Mouse (Mus musculus): ENCODE measurements around the gene Sbno1. TPM values are rescaled to one million over a fixed set of nuclear protein-coding genes. Genes with fewer than 3 reads are reported as not detected.
"Not testable (repeated sequence)": the region's sequence is repeated elsewhere in the genome, so short reads cannot be mapped to it uniquely, and the experiment has no call there.

The Sbno1 gene
- polyA plus RNA-seq, 1 experiment from 2014 or later, result 70.7 TPM

DNA sequence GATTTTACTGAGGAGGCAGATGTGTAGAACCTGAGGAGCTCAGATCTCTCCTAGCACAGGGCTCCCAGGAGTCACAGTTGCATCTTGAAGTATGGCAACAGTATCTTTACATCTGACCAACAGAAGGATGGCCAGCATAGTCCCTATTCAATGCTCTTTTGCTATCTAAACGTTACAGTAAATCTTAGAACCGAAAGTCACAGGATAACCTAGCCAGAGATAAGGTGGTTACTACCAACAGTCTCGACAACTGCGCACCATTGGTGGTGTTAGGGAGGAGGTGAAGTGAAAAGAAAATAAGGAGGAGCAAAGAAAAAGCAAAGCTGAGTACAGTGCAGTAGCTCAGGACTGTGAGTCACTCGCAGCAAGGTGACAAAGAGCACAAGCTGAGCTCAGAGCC lies 13.6 kb downstream of the Sbno1 start:
- no peak overlapping the region for H3K27ac ChIP-seq
- no peaks in the 10 kb centered on the region for H3K27me3 ChIP-seq
- peaks cover 53% of the 10 kb centered on the region for H3K36me3 ChIP-seq
- no peaks in the 10 kb centered on the region for H3K4me1 ChIP-seq
- H3K4me2 ChIP-seq, result no peak overlapping the region
- no peaks in the 10 kb centered on the region for H3K9me3 ChIP-seq
- ATAC-seq (ENCODE audit: insufficient number of reproducible peaks, low FRiP score, low TSS enrichment, low read depth), result no peak
- H3K4me3 ChIP-seq, result no peak overlapping the region
- 94% methylated on average over 5 of the region's 5 CpGs for WGBS
- no peak overlapping the region for H3K9ac ChIP-seq

- Histone ChIP-seq H3K4me1 (no peaks in the 10 kb centered on the region), H3K36me3 (peaks cover 65% of the 10 kb centered on the region), H3K9ac (no peak overlapping the region), H3K27me3 (no peaks in the 10 kb centered on the region), H3K4me2 (no peak overlapping the region), H3K9me3 (no peaks in the 10 kb centered on the region), H3K4me3 (no peak overlapping the region), H3K27ac (no peak overlapping the region)
- no peak for ATAC-seq (ENCODE audit: insufficient number of reproducible peaks, low FRiP score, low TSS enrichment, low read depth)
- WGBS, result 73% methylated on average over 3 of the region's 3 CpGs
These were observed 15.0 kb downstream of the Sbno1 start for GRCm38 (mm10) chr5:124410808-124411207.

GRCm38 (mm10) chr5:124393726-124394125 lies 32.1 kb downstream of the Sbno1 start:
- Histone ChIP-seq H3K36me3 (peaks cover 81% of the 10 kb centered on the region), H3K4me1 (no peaks in the 10 kb centered on the region), H3K9me3 (no peaks in the 10 kb centered on the region), H3K27ac (no peak overlapping the region), H3K9ac (no peak overlapping the region), H3K27me3 (no peaks in the 10 kb centered on the region), H3K4me2 (no peak overlapping the region), H3K4me3 (no peak overlapping the region)
- 88% methylated on average over 7 of the region's 7 CpGs for WGBS
- ATAC-seq (ENCODE audit: insufficient number of reproducible peaks, low FRiP score, low TSS enrichment, low read depth), result no peak

GRCm38 (mm10) chr5:124392412-124392811 lies 33.4 kb downstream of the Sbno1 start:
- no peaks in the 10 kb centered on the region for H3K27me3 ChIP-seq
- H3K9me3 ChIP-seq, result no peaks in the 10 kb centered on the region
- no peak overlapping the region for H3K9ac ChIP-seq
- WGBS, result 99% methylated on average over 4 of the region's 4 CpGs
- H3K27ac ChIP-seq, result no peak overlapping the region
- no peak for ATAC-seq (ENCODE audit: insufficient number of reproducible peaks, low FRiP score, low TSS enrichment, low read depth)
- no peaks in the 10 kb centered on the region for H3K4me1 ChIP-seq
- no peak overlapping the region for H3K4me2 ChIP-seq
- H3K4me3 ChIP-seq, result no peak overlapping the region
- peaks cover 83% of the 10 kb centered on the region for H3K36me3 ChIP-seq

DNA sequence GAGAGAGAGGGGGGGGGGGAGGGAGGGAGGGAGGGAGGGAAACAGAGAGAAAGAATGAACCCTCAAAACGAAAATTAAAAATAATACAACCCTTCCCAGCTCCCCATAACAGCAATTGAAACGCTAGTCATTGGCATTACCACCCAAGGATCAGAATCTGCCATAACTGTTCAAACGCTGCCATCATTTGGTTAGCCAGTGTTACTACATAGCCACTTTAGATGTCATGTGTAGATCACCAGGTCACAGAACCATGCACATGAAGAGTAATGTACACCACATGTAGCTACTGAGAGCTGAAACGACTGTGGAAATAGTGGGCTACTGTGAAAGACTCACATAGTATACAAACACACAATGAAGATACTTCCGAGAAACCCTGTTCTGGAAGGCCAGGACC lies 37.9 kb downstream of the Sbno1 start:
- H3K36me3 ChIP-seq, result peaks cover 85% of the 10 kb centered on the region

GRCm38 (mm10) chr5:124380121-124380520 lies 45.7 kb downstream of the Sbno1 start:
- Histone ChIP-seq H3K27ac (no peak overlapping the region), H3K36me3 (peaks cover 85% of the 10 kb centered on the region), H3K9me3 (no peaks in the 10 kb centered on the region), H3K4me1 (no peaks in the 10 kb centered on the region), H3K4me3 (no peak overlapping the region), H3K27me3 (no peaks in the 10 kb centered on the region), H3K9ac (no peak overlapping the region), H3K4me2 (no peak overlapping the region)
- no peak for ATAC-seq (ENCODE audit: insufficient number of reproducible peaks, low FRiP score, low TSS enrichment, low read depth)
- WGBS, result 86% methylated on average over 1 of the region's 1 CpGs

More for the DNA sequence above, 37.9 kb downstream of the Sbno1 start:
- 68% methylated on average over 5 of the region's 5 CpGs for WGBS
- H3K9ac ChIP-seq, result no peak overlapping the region
- no peaks in the 10 kb centered on the region for H3K9me3 ChIP-seq
- H3K27ac ChIP-seq, result no peak overlapping the region
- ATAC-seq (ENCODE audit: insufficient number of reproducible peaks, low FRiP score, low TSS enrichment, low read depth), result no peak
- H3K27me3 ChIP-seq, result no peaks in the 10 kb centered on the region
- H3K4me1 ChIP-seq, result no peaks in the 10 kb centered on the region
- no peak overlapping the region for H3K4me3 ChIP-seq
- H3K4me2 ChIP-seq, result no peak overlapping the region

- Histone ChIP-seq H3K4me1 (no peaks in the 10 kb centered on the region), H3K9me3 (no peaks in the 10 kb centered on the region), H3K4me3 (no peak overlapping the region), H3K4me2 (no peak overlapping the region), H3K27me3 (no peaks in the 10 kb centered on the region), H3K9ac (no peak overlapping the region), H3K27ac (no peak overlapping the region), H3K36me3 (peaks cover 84% of the 10 kb centered on the region)
- 93% methylated on average over 4 of the region's 4 CpGs for WGBS
- ATAC-seq (ENCODE audit: insufficient number of reproducible peaks, low FRiP score, low TSS enrichment, low read depth), result no peak
These were observed 48.7 kb downstream of the Sbno1 start for GRCm38 (mm10) chr5:124377149-124377548.

DNA sequence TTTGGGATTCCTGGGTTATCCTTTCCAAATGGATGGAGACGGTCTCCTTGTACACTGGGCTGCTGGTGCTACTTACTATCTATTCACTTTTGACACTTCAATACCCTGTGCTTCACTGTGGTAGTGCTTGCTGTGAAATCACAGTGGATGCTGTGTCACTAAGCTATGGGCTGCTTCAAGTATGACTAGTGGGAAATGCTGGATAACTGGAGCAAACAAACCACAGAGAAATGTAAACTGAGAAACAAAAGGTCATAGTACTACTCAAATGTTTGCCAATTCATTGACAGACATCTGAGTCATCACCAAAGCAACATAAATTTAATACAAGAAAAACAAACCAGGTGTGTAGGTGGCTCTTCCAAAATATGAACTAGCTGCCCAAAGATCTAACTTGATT lies 49.4 kb downstream of the Sbno1 start:
- Histone ChIP-seq H3K9me3 (no peaks in the 10 kb centered on the region), H3K27me3 (no peaks in the 10 kb centered on the region), H3K4me2 (no peak overlapping the region), H3K27ac (no peak overlapping the region), H3K4me3 (no peak overlapping the region), H3K4me1 (no peaks in the 10 kb centered on the region), H3K36me3 (peaks cover 84% of the 10 kb centered on the region), H3K9ac (no peak overlapping the region)
- no peak for ATAC-seq (ENCODE audit: insufficient number of reproducible peaks, low FRiP score, low TSS enrichment, low read depth)
- 98% methylated on average over 1 of the region's 1 CpGs for WGBS

- H3K4me2 ChIP-seq, result no peak overlapping the region
- H3K27ac ChIP-seq, result no peak overlapping the region
- no peaks in the 10 kb centered on the region for H3K27me3 ChIP-seq
- 89% methylated on average over 7 of the region's 7 CpGs for WGBS
- ATAC-seq (ENCODE audit: insufficient number of reproducible peaks, low FRiP score, low TSS enrichment, low read depth), result no peak
- H3K4me3 ChIP-seq, result no peak overlapping the region
- H3K4me1 ChIP-seq, result no peaks in the 10 kb centered on the region
- no peak overlapping the region for H3K9ac ChIP-seq
- peaks cover 85% of the 10 kb centered on the region for H3K36me3 ChIP-seq
- H3K9me3 ChIP-seq, result no peaks in the 10 kb centered on the region
These were observed 51.5 kb downstream of the Sbno1 start for GRCm38 (mm10) chr5:124374298-124374697.

DNA sequence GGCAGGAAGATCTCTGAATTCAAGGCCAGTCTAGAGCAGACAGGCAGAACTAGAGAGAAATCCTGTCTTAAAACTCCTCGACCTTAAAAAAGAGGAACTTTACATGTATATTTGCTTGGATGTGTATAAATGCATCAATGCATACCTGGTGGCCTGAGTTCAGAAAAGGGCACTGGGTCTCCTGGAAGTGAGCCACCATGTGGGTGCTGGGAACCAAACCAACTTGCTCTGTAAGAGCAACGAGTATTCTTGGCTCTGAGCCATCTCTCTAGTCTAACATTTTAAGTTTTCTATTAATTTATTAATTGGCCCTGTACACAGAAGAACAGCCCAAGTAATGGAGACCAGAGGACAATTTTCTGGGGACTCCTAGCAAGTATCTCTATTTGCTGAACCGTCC lies 59.1 kb downstream of the Sbno1 start:
- no peak overlapping the region for H3K27ac ChIP-seq
- H3K4me3 ChIP-seq, result no peak overlapping the region
- no peak for ATAC-seq (ENCODE audit: insufficient number of reproducible peaks, low FRiP score, low TSS enrichment, low read depth)
- no peaks in the 10 kb centered on the region for H3K27me3 ChIP-seq
- 69% methylated on average over 3 of the region's 3 CpGs for WGBS
- H3K36me3 ChIP-seq, result peaks cover 39% of the 10 kb centered on the region
- no peak overlapping the region for H3K9ac ChIP-seq
- no peaks in the 10 kb centered on the region for H3K4me1 ChIP-seq
- H3K9me3 ChIP-seq, result no peaks in the 10 kb centered on the region
- H3K4me2 ChIP-seq, result no peak overlapping the region

GRCm38 (mm10) chr5:124365754-124366153 lies 60.0 kb downstream of the Sbno1 start:
- Histone ChIP-seq H3K9ac (no peak overlapping the region), H3K4me1 (no peaks in the 10 kb centered on the region), H3K27ac (no peak overlapping the region), H3K4me3 (no peak overlapping the region), H3K27me3 (no peaks in the 10 kb centered on the region), H3K36me3 (peaks cover 29% of the 10 kb centered on the region), H3K4me2 (no peak overlapping the region), H3K9me3 (no peaks in the 10 kb centered on the region)
- no peak for ATAC-seq (ENCODE audit: insufficient number of reproducible peaks, low FRiP score, low TSS enrichment, low read depth)
- WGBS, result 91% methylated on average over 2 of the region's 2 CpGs

GRCm38 (mm10) chr5:124364173-124364918 lies 61.5 kb downstream of the Sbno1 start:
- no peak overlapping the region for H3K27ac ChIP-seq
- no peak overlapping the region for H3K4me3 ChIP-seq
- H3K27me3 ChIP-seq, result no peaks in the 10 kb centered on the region
- no peak for ATAC-seq (ENCODE audit: insufficient number of reproducible peaks, low FRiP score, low TSS enrichment, low read depth)
- peaks cover 17% of the 10 kb centered on the region for H3K36me3 ChIP-seq
- 87% methylated on average over 6 of the region's 6 CpGs for WGBS
- H3K4me1 ChIP-seq, result no peaks in the 10 kb centered on the region
- no peak overlapping the region for H3K9ac ChIP-seq
- no peaks in the 10 kb centered on the region for H3K9me3 ChIP-seq
- H3K4me2 ChIP-seq, result no peak overlapping the region

GRCm38 (mm10) chr5:124362982-124363381 lies 62.8 kb downstream of the Sbno1 start, which contains the start of gene Cdk2ap1:
Gene Cdk2ap1, minus strand, starts transcription at chr5:124363082.
- not testable (repeated sequence) for H3K4me3 ChIP-seq; H3K9me3 ChIP-seq; H3K36me3 ChIP-seq; H3K27me3 ChIP-seq; H3K4me2 ChIP-seq; H3K27ac ChIP-seq; H3K4me1 ChIP-seq; H3K9ac ChIP-seq; ATAC-seq (ENCODE audit: insufficient number of reproducible peaks, low FRiP score, low TSS enrichment, low read depth)
- WGBS, result 88% methylated on average over 5 of the region's 5 CpGs

Data from limb, embryonic 15.5 days (tissue).